Mouse (Mus musculus) hindbrain, embryonic 12.5 days (tissue): Measurements from ENCODE around the gene Htra2. TPM values are rescaled to one million over a fixed set of nuclear protein-coding genes. Genes with fewer than 3 reads are reported as not detected.

Source experiments
- ATAC-seq: fragments of 200-750 bp; cut with Nextera tagmentation; 2 replicates; pipeline ENCODE4 v1.8.0; 2017; ENCODE audit warnings: moderate TSS enrichment; ENCODE audit not compliant: low FRiP score
- H3K27ac ChIP-seq: fragments of 300-500 bp; sonication (generic); 2 replicates; pipeline ENCODE4 v1.5.1; 2016; ENCODE audit warnings: mild to moderate bottlenecking
- H3K27me3 ChIP-seq: fragments of 300-500 bp; sonication (generic); 2 replicates; pipeline ENCODE4 v1.6.1; 2016; ENCODE audit warnings: mild to moderate bottlenecking
- H3K36me3 ChIP-seq: fragments of 300-500 bp; sonication (generic); 2 replicates; pipeline ENCODE4 v1.6.1; 2016; ENCODE audit warnings: mild to moderate bottlenecking
- H3K4me1 ChIP-seq: fragments of 300-500 bp; sonication (generic); 2 replicates; pipeline ENCODE4 v1.6.1; 2016
- H3K4me2 ChIP-seq: fragments of 300-500 bp; sonication (generic); replicated peaks from 2 replicates; pipeline ENCODE4 v1.6.1; 2016; ENCODE audit warnings: mild to moderate bottlenecking
- H3K4me3 ChIP-seq: fragments of 300-500 bp; sonication (generic); 2 replicates; pipeline ENCODE4 v1.5.1; 2016; ENCODE audit warnings: mild to moderate bottlenecking
- H3K9ac ChIP-seq: fragments of 300-500 bp; sonication (generic); 2 replicates; pipeline ENCODE4 v1.6.1; 2016; ENCODE audit warnings: mild to moderate bottlenecking, moderate library complexity
- H3K9me3 ChIP-seq: fragments of 300-500 bp; sonication (generic); replicated peaks from 2 replicates; pipeline ENCODE4 v1.6.1; 2016; ENCODE audit warnings: mild to moderate bottlenecking
- WGBS: fragments of 180-500 bp; shearing (Covaris S2); methylation state at CpG from one replicate; pipeline ENCODE4 v1.1.7; 2016; 5-methylcytosine and 5-hydroxymethylcytosine counted together
- polyA plus RNA-seq: library from polyadenylated mRNA; unstranded; fragments of >200 nt; fragmentation: Nextera tagmentation; extraction: Ambion mirVana; gene quantifications from 2 replicates; pipeline ENCODE4 v1.2.1, GENCODE M21; 2016

The Htra2 gene
- polyA plus RNA-seq, 1 experiment from 2014 or later = 59.9 TPM

- no peak for ATAC-seq
- Histone ChIP-seq H3K27me3 (peaks cover 99% of the 10 kb centered on the region), H3K9me3 (no peaks in the 10 kb centered on the region), H3K4me3 (0 out of 2 replicates have a peak overlapping the region, but pooled peaks have one; percentile 23), H3K9ac (no peak overlapping the region), H3K27ac (no peak overlapping the region), H3K4me1 (peaks cover 19% of the 10 kb centered on the region), H3K4me2 (no peak overlapping the region), H3K36me3 (no peaks in the 10 kb centered on the region)
- WGBS = 3% methylated on average over 8 of the region's 8 CpGs
Measured at GRCm38 (mm10) chr6:83068221-83068620, 13.1 kb upstream of the Htra2 start.

- no peaks in the 10 kb centered on the region for H3K36me3 ChIP-seq
- peaks cover 19% of the 10 kb centered on the region for H3K4me1 ChIP-seq
- H3K27me3 ChIP-seq = peaks cover 99% of the 10 kb centered on the region
- no peak overlapping the region for H3K4me3 ChIP-seq
- no peak overlapping the region for H3K9ac ChIP-seq
- H3K9me3 ChIP-seq = no peaks in the 10 kb centered on the region
- no peak overlapping the region for H3K27ac ChIP-seq
- H3K4me2 ChIP-seq = no peak overlapping the region
- ATAC-seq = no peak
- 19% methylated on average over 6 of the region's 6 CpGs for WGBS
Measured at GRCm38 (mm10) chr6:83066441-83066840, 11.4 kb upstream of the Htra2 start.

GRCm38 (mm10) chr6:83065995-83066394 is 10.9 kb upstream of the Htra2 start:
- H3K27me3 ChIP-seq = peaks cover 99% of the 10 kb centered on the region
- WGBS = 46% methylated on average over 8 of the region's 8 CpGs
- H3K36me3 ChIP-seq = no peaks in the 10 kb centered on the region
- no peak overlapping the region for H3K9ac ChIP-seq
- H3K27ac ChIP-seq = no peak overlapping the region
- no peaks in the 10 kb centered on the region for H3K9me3 ChIP-seq
- H3K4me1 ChIP-seq = peaks cover 14% of the 10 kb centered on the region
- ATAC-seq = no peak
- H3K4me3 ChIP-seq = no peak overlapping the region
- H3K4me2 ChIP-seq = no peak overlapping the region

GRCm38 (mm10) chr6:83058725-83059124 is 3.7 kb upstream of the Htra2 start:
- no peak overlapping the region for H3K4me2 ChIP-seq
- peaks cover 12% of the 10 kb centered on the region for H3K36me3 ChIP-seq
- WGBS = 88% methylated on average over 2 of the region's 2 CpGs
- H3K9me3 ChIP-seq = no peaks in the 10 kb centered on the region
- H3K4me1 ChIP-seq = peaks cover 13% of the 10 kb centered on the region
- no peak for ATAC-seq
- no peak overlapping the region for H3K27ac ChIP-seq
- H3K27me3 ChIP-seq = peaks cover 31% of the 10 kb centered on the region
- no peak overlapping the region for H3K9ac ChIP-seq
- no peak overlapping the region for H3K4me3 ChIP-seq

GRCm38 (mm10) chr6:83057790-83058189 is 2.7 kb upstream of the Htra2 start, which contains the start of gene Dqx1:
Dqx1 (plus strand) TSS chr6:83057844.
- no peak within 1 kb of the TSS for H3K4me3 ChIP-seq
- H3K9me3 ChIP-seq = no peaks in the 10 kb centered on the region
- H3K27me3 ChIP-seq = peaks cover 22% of the 10 kb centered on the region
- H3K4me1 ChIP-seq = peaks cover 22% of the 10 kb centered on the region
- H3K27ac ChIP-seq = no peak within 1 kb of the TSS
- no peak for ATAC-seq
- peaks cover 12% of the 10 kb centered on the region for H3K36me3 ChIP-seq
- H3K9ac ChIP-seq = no peak within 1 kb of the TSS
- WGBS = 61% methylated on average over 3 of the region's 3 CpGs
- no peak within 1 kb of the TSS for H3K4me2 ChIP-seq

- WGBS = 0% methylated on average over 64 of the region's 64 CpGs
Measured at GRCm38 (mm10) chr6:83054074-83054851, 810 bp downstream of the Htra2 start, which contains the start of gene Aup1. Aup1 (plus strand) TSS chr6:83054521.

GRCm38 (mm10) chr6:83053136-83053960 is 1.7 kb downstream of the Htra2 start:
- no peaks in the 10 kb centered on the region for H3K27me3 ChIP-seq
- H3K4me1 ChIP-seq = peaks cover 28% of the 10 kb centered on the region
- peak overlapping the region; percentile 88 for H3K9ac ChIP-seq
- H3K4me2 ChIP-seq = peak overlapping the region; percentile 72
- peak overlapping the region; percentile 88 for H3K27ac ChIP-seq
- peak; percentile 15 for ATAC-seq
- H3K36me3 ChIP-seq = peaks cover 28% of the 10 kb centered on the region
- no peaks in the 10 kb centered on the region for H3K9me3 ChIP-seq
- H3K4me3 ChIP-seq = peak overlapping the region; percentile 98
- 3% methylated on average over 26 of the region's 26 CpGs for WGBS

More at GRCm38 (mm10) chr6:83054074-83054851, 810 bp downstream of the Htra2 start, which contains the start of gene Aup1:
- Histone ChIP-seq H3K27ac (peak within 1 kb of the TSS; percentile 88), H3K9me3 (no peaks in the 10 kb centered on the region), H3K9ac (peak within 1 kb of the TSS; percentile 88), H3K36me3 (peaks cover 28% of the 10 kb centered on the region), H3K4me2 (peak within 1 kb of the TSS; percentile 72), H3K4me3 (peak within 1 kb of the TSS; percentile 98), H3K27me3 (no peaks in the 10 kb centered on the region), H3K4me1 (peaks cover 28% of the 10 kb centered on the region)
- peak; percentile 97 for ATAC-seq

GRCm38 (mm10) chr6:83049367-83049766 is 5.7 kb downstream of the Htra2 start:
- Histone ChIP-seq H3K27me3 (no peaks in the 10 kb centered on the region), H3K27ac (no peak overlapping the region), H3K9ac (no peak overlapping the region), H3K9me3 (no peaks in the 10 kb centered on the region), H3K36me3 (peaks cover 16% of the 10 kb centered on the region), H3K4me1 (peaks cover 16% of the 10 kb centered on the region), H3K4me3 (no peak overlapping the region), H3K4me2 (no peak overlapping the region)
- 77% methylated on average over 10 of the region's 10 CpGs for WGBS
- ATAC-seq = no peak

GRCm38 (mm10) chr6:83044742-83045141 is 10.3 kb downstream of the Htra2 start:
- H3K9ac ChIP-seq = no peak overlapping the region
- no peaks in the 10 kb centered on the region for H3K9me3 ChIP-seq
- H3K27me3 ChIP-seq = no peaks in the 10 kb centered on the region
- no peak overlapping the region for H3K4me3 ChIP-seq
- H3K4me2 ChIP-seq = no peak overlapping the region
- H3K36me3 ChIP-seq = no peaks in the 10 kb centered on the region
- H3K4me1 ChIP-seq = no peaks in the 10 kb centered on the region
- 70% methylated on average over 9 of the region's 9 CpGs for WGBS
- no peak for ATAC-seq
- no peak overlapping the region for H3K27ac ChIP-seq

GRCm38 (mm10) chr6:83043993-83044392 is 11.1 kb downstream of the Htra2 start:
- Histone ChIP-seq H3K4me3 (no peak overlapping the region), H3K27me3 (no peaks in the 10 kb centered on the region), H3K4me2 (no peak overlapping the region), H3K9me3 (no peaks in the 10 kb centered on the region), H3K4me1 (no peaks in the 10 kb centered on the region), H3K36me3 (no peaks in the 10 kb centered on the region), H3K9ac (no peak overlapping the region), H3K27ac (no peak overlapping the region)
- WGBS = 88% methylated on average over 5 of the region's 5 CpGs
- ATAC-seq = no peak

GRCm38 (mm10) chr6:83043561-83043960 is 11.5 kb downstream of the Htra2 start:
- Histone ChIP-seq H3K9ac (no peak overlapping the region), H3K27me3 (no peaks in the 10 kb centered on the region), H3K4me2 (no peak overlapping the region), H3K4me1 (peaks cover 3% of the 10 kb centered on the region; the same call in 1 of the 2 replicates), H3K27ac (no peak overlapping the region), H3K9me3 (no peaks in the 10 kb centered on the region), H3K4me3 (no peak overlapping the region), H3K36me3 (no peaks in the 10 kb centered on the region)
- WGBS = 65% methylated on average over 6 of the region's 6 CpGs
- no peak for ATAC-seq

GRCm38 (mm10) chr6:83040601-83041000 is 14.5 kb downstream of the Htra2 start:
- H3K9me3 ChIP-seq = no peaks in the 10 kb centered on the region
- no peak overlapping the region for H3K4me2 ChIP-seq
- H3K9ac ChIP-seq = no peak overlapping the region
- no peak overlapping the region for H3K4me3 ChIP-seq
- ATAC-seq = no peak
- H3K36me3 ChIP-seq = no peaks in the 10 kb centered on the region
- H3K27ac ChIP-seq = no peak overlapping the region
- H3K4me1 ChIP-seq = peaks cover 7% of the 10 kb centered on the region; the same call in 1 of the 2 replicates
- H3K27me3 ChIP-seq = peaks cover 5% of the 10 kb centered on the region; the same call in 1 of the 2 replicates
- WGBS = 79% methylated on average over 5 of the region's 5 CpGs
